Mouse (Mus musculus): ENCODE data around the gene Rpl7a. TPM values are rescaled to one million over a fixed set of nuclear protein-coding genes. Genes with fewer than 3 reads are reported as not detected.

Rpl7a gene
- polyA plus RNA-seq, 1 experiment from 2014 or later: 468 TPM

GRCm38 (mm10) chr2:26960756-26961155 lies 50.2 kb downstream of the Rpl7a start:
- H3K36me3 ChIP-seq (ENCODE audit: control insufficient read depth, insufficient read depth, low read length): peaks cover 24% of the 10 kb centered on the region
- no peak overlapping the region for H3K9ac ChIP-seq (ENCODE audit: low read depth, low read length)
- ATAC-seq (replicated peaks; ENCODE audit: insufficient number of reproducible peaks, low FRiP score, low TSS enrichment): no peak
- H3K4me3 ChIP-seq (ENCODE audit: low read depth, low read length): no peak overlapping the region
- peaks cover 14% of the 10 kb centered on the region for H3K4me1 ChIP-seq (ENCODE audit: control insufficient read depth, insufficient read depth, low read length)
- 76% methylated on average over 4 of the region's 4 CpGs for WGBS (ENCODE audit: insufficient replicate concordance)
- H3K4me2 ChIP-seq: no peak overlapping the region
- no peaks in the 10 kb centered on the region for H3K9me3 ChIP-seq (replicated peaks; ENCODE audit: control insufficient read depth, low read length)
- no peak overlapping the region for H3K27ac ChIP-seq (ENCODE audit: low read depth, low read length)
- no peaks in the 10 kb centered on the region for H3K27me3 ChIP-seq (ENCODE audit: control insufficient read depth, insufficient read depth, low read length)

Other genes with a start within 250 kb of the Rpl7a start
- gene Lcn4, start 239.5 kb upstream of the Rpl7a start, polyA plus RNA-seq (2014; fragmentation: Nextera tagmentation; extraction: Ambion mirVana): not detected in 2 replicates
- gene Abo, start 45.8 kb upstream of the Rpl7a start, polyA plus RNA-seq (2014; fragmentation: Nextera tagmentation; extraction: Ambion mirVana): not detected in 2 replicates
- 8.7 and 8.9 TPM in 2 replicates for gene Surf6, start 7.9 kb upstream of the Rpl7a start, polyA plus RNA-seq (2014; fragmentation: Nextera tagmentation; extraction: Ambion mirVana)
- gene Med22, start 87 bp upstream of the Rpl7a start, polyA plus RNA-seq (2014; fragmentation: Nextera tagmentation; extraction: Ambion mirVana): 29.1 and 31.2 TPM in 2 replicates
- 32.0 and 32.1 TPM in 2 replicates for gene Surf2, start 5.6 kb downstream of the Rpl7a start, polyA plus RNA-seq (2014; fragmentation: Nextera tagmentation; extraction: Ambion mirVana)
- gene Surf1, start 5.8 kb downstream of the Rpl7a start, polyA plus RNA-seq (2014; fragmentation: Nextera tagmentation; extraction: Ambion mirVana): 40.3 and 43.2 TPM in 2 replicates
- gene Surf4, start 23.2 kb downstream of the Rpl7a start, polyA plus RNA-seq (2014; fragmentation: Nextera tagmentation; extraction: Ambion mirVana): 197 and 237 TPM in 2 replicates
- 0.10 and 0.14 TPM in 2 replicates for gene Stkld1, start 23.3 kb downstream of the Rpl7a start, polyA plus RNA-seq (2014; fragmentation: Nextera tagmentation; extraction: Ambion mirVana)
- 31.0 and 34.2 TPM in 2 replicates for gene Rexo4, start 53.6 kb downstream of the Rpl7a start, polyA plus RNA-seq (2014; fragmentation: Nextera tagmentation; extraction: Ambion mirVana)
- 0.07 TPM in 1 of 2 replicates, not detected in the other for gene Adamts13, start 62.7 kb downstream of the Rpl7a start, polyA plus RNA-seq (2014; fragmentation: Nextera tagmentation; extraction: Ambion mirVana)
- gene Cacfd1, start 99.2 kb downstream of the Rpl7a start, polyA plus RNA-seq (2014; fragmentation: Nextera tagmentation; extraction: Ambion mirVana): 37.4 and 46.4 TPM in 2 replicates
- 0.30 TPM in 1 of 2 replicates, not detected in the other for gene Slc2a6, start 117.2 kb downstream of the Rpl7a start, polyA plus RNA-seq (2014; fragmentation: Nextera tagmentation; extraction: Ambion mirVana)
- 0.15 and 0.23 TPM in 2 replicates for gene Mymk, start 161.4 kb downstream of the Rpl7a start, polyA plus RNA-seq (2014; fragmentation: Nextera tagmentation; extraction: Ambion mirVana)
- gene Adamtsl2, start 168.6 kb downstream of the Rpl7a start, polyA plus RNA-seq (2014; fragmentation: Nextera tagmentation; extraction: Ambion mirVana): 9.0 and 14.2 TPM in 2 replicates
- gene Fam163b, start 231.7 kb downstream of the Rpl7a start, polyA plus RNA-seq (2014; fragmentation: Nextera tagmentation; extraction: Ambion mirVana): 0.39 and 0.54 TPM in 2 replicates